Mouse (Mus musculus) limb, embryonic 11.5 days (tissue): ENCODE results near the gene Kdsr. TPM values are rescaled to one million over a fixed set of nuclear protein-coding genes. Genes with fewer than 3 reads are reported as not detected.

Source experiments
- ATAC-seq: fragments of 200-750 bp; cut with Nextera tagmentation; 2 replicates; pipeline ENCODE4 v1.8.0; 2017; ENCODE audit warnings: low read depth; ENCODE audit not compliant: insufficient number of reproducible peaks, low FRiP score, low TSS enrichment
- DNase-seq: peaks from one replicate; pipeline ENCODE4 v3.0.0-alpha.2; 2015; ENCODE audit warnings: low spot score
- H3K27ac ChIP-seq: fragments of 300-500 bp; sonication (generic); replicated peaks from 2 replicates; pipeline ENCODE4 v1.5.1; 2014; ENCODE audit warnings: low read depth, mild to moderate bottlenecking, low read length
- H3K27me3 ChIP-seq: fragments of 300-500 bp; sonication (generic); 2 replicates; pipeline ENCODE4 v1.6.1; 2014; ENCODE audit warnings: mild to moderate bottlenecking, low read length, mixed read lengths; ENCODE audit not compliant: control insufficient read depth, insufficient read depth
- H3K36me3 ChIP-seq: fragments of 300-500 bp; sonication (generic); 2 replicates; pipeline ENCODE4 v1.6.1; 2014; ENCODE audit warnings: mild to moderate bottlenecking, low read length, moderate library complexity, mixed read lengths; ENCODE audit not compliant: control insufficient read depth, insufficient read depth
- H3K4me1 ChIP-seq: fragments of 300-500 bp; sonication (generic); 2 replicates; pipeline ENCODE4 v1.6.1; 2014; ENCODE audit warnings: low read length, mixed read lengths; ENCODE audit not compliant: control insufficient read depth, insufficient read depth
- H3K4me2 ChIP-seq: fragments of 300-500 bp; sonication (generic); 2 replicates; pipeline ENCODE4 v1.6.1; 2014; ENCODE audit warnings: low read depth, mild to moderate bottlenecking, moderate library complexity; ENCODE audit not compliant: severe bottlenecking
- H3K4me3 ChIP-seq: fragments of 300-500 bp; sonication (generic); 2 replicates; pipeline ENCODE4 v1.5.1; 2014; ENCODE audit warnings: low read depth, low read length
- H3K9ac ChIP-seq: fragments of 300-500 bp; sonication (generic); 2 replicates; pipeline ENCODE4 v1.6.1; 2014; ENCODE audit warnings: mild to moderate bottlenecking, low read length
- H3K9me3 ChIP-seq: fragments of 300-500 bp; sonication (generic); 2 replicates; pipeline ENCODE4 v1.6.1; 2016; ENCODE audit warnings: low read length; ENCODE audit not compliant: control insufficient read depth
- WGBS: fragments of 180-500 bp; shearing (Covaris S2); extraction: QIAGEN DNeasy Blood & Tissue Kit; methylation state at CpG from one replicate; pipeline ENCODE4 v1.1.7; 2014; 5-methylcytosine and 5-hydroxymethylcytosine counted together
- polyA plus RNA-seq: library from polyadenylated mRNA; unstranded; fragments of >200 nt; fragmentation: Nextera tagmentation; extraction: Ambion mirVana; gene quantifications from 2 replicates; pipeline ENCODE4 v1.2.1, GENCODE M21; 2014

The Kdsr gene
- polyA plus RNA-seq, 1 experiment from 2014 or later, result 11.2 TPM

- Histone ChIP-seq H3K27me3 (no peaks in the 10 kb centered on the region), H3K27ac (no peak overlapping the region), H3K4me3 (peak overlapping the region; percentile 57), H3K4me1 (peaks cover 3% of the 10 kb centered on the region; the same call in 1 of the 2 replicates), H3K9ac (no peak overlapping the region), H3K36me3 (no peaks in the 10 kb centered on the region), H3K4me2 (peak overlapping the region; percentile 79), H3K9me3 (no peaks in the 10 kb centered on the region)
- WGBS, result 71% methylated on average over 12 of the region's 12 CpGs
- DNase-seq (no peak), ATAC-seq (no peak)
These were observed 48.0 kb downstream of the Kdsr start for GRCm38 (mm10) chr1:106711356-106712125.

GRCm38 (mm10) chr1:106710202-106710601, 49.3 kb downstream of the Kdsr start:
- Histone ChIP-seq H3K4me3 (no peak overlapping the region), H3K9ac (no peak overlapping the region), H3K36me3 (no peaks in the 10 kb centered on the region), H3K9me3 (no peaks in the 10 kb centered on the region), H3K27ac (no peak overlapping the region), H3K4me2 (no peak overlapping the region), H3K27me3 (no peaks in the 10 kb centered on the region), H3K4me1 (peaks cover 3% of the 10 kb centered on the region; the same call in 1 of the 2 replicates)
- no peak for ATAC-seq
- whole genome bisulfite sequencing, result 90% methylated on average over 7 of the region's 7 CpGs
- DNase-seq, result no peak

- Histone ChIP-seq H3K9ac (no peak overlapping the region), H3K9me3 (no peaks in the 10 kb centered on the region), H3K4me3 (no peak overlapping the region), H3K4me1 (peaks cover 3% of the 10 kb centered on the region; the same call in 1 of the 2 replicates), H3K4me2 (no peak overlapping the region), H3K27ac (no peak overlapping the region), H3K36me3 (no peaks in the 10 kb centered on the region), H3K27me3 (no peaks in the 10 kb centered on the region)
- DNase-seq, result no peak
- WGBS, result 82% methylated on average over 6 of the region's 6 CpGs
- no peak for ATAC-seq
These were observed 52.3 kb downstream of the Kdsr start for GRCm38 (mm10) chr1:106707036-106707880.

- H3K27me3 ChIP-seq, result no peaks in the 10 kb centered on the region
- no peak overlapping the region for H3K27ac ChIP-seq
- ATAC-seq, result no peak
- H3K4me3 ChIP-seq, result no peak overlapping the region
- no peak overlapping the region for H3K4me2 ChIP-seq
- H3K4me1 ChIP-seq, result no peaks in the 10 kb centered on the region
- H3K9me3 ChIP-seq, result no peaks in the 10 kb centered on the region
- H3K9ac ChIP-seq, result no peak overlapping the region
- 70% methylated on average over 3 of the region's 3 CpGs for WGBS
- H3K36me3 ChIP-seq, result no peaks in the 10 kb centered on the region
- no peak for DNase-seq
These were observed 56.3 kb downstream of the Kdsr start for GRCm38 (mm10) chr1:106703183-106703582.

GRCm38 (mm10) chr1:106702471-106703175, 56.9 kb downstream of the Kdsr start:
- no peak for DNase-seq
- Histone ChIP-seq H3K4me2 (no peak overlapping the region), H3K36me3 (no peaks in the 10 kb centered on the region), H3K4me3 (no peak overlapping the region), H3K9me3 (no peaks in the 10 kb centered on the region), H3K9ac (no peak overlapping the region), H3K4me1 (no peaks in the 10 kb centered on the region), H3K27ac (no peak overlapping the region), H3K27me3 (no peaks in the 10 kb centered on the region)
- ATAC-seq, result no peak
- WGBS, result 79% methylated on average over 4 of the region's 4 CpGs

GRCm38 (mm10) chr1:106700520-106701114, 58.9 kb downstream of the Kdsr start:
- Histone ChIP-seq H3K27me3 (no peaks in the 10 kb centered on the region), H3K9ac (no peak overlapping the region), H3K4me3 (no peak overlapping the region), H3K4me1 (no peaks in the 10 kb centered on the region), H3K36me3 (no peaks in the 10 kb centered on the region; the same call in 1 of the 2 replicates), H3K4me2 (no peak overlapping the region), H3K9me3 (no peaks in the 10 kb centered on the region), H3K27ac (no peak overlapping the region)
- 92% methylated on average over 9 of the region's 9 CpGs for WGBS
- no peak for ATAC-seq
- DNase-seq, result no peak

- no peak overlapping the region for H3K27ac ChIP-seq
- H3K27me3 ChIP-seq, result no peaks in the 10 kb centered on the region
- no peaks in the 10 kb centered on the region; the same call in 1 of the 2 replicates for H3K36me3 ChIP-seq
- no peak for ATAC-seq
- no peak for DNase-seq
- 83% methylated on average over 5 of the region's 5 CpGs for WGBS
- no peak overlapping the region for H3K9ac ChIP-seq
- H3K4me2 ChIP-seq, result no peak overlapping the region
- H3K4me1 ChIP-seq, result no peaks in the 10 kb centered on the region
- no peak overlapping the region for H3K4me3 ChIP-seq
- H3K9me3 ChIP-seq, result no peaks in the 10 kb centered on the region
These were observed 63.1 kb downstream of the Kdsr start for GRCm38 (mm10) chr1:106696472-106696871.

- Histone ChIP-seq H3K9me3 (no peaks in the 10 kb centered on the region), H3K4me2 (no peak overlapping the region), H3K4me3 (no peak overlapping the region), H3K27ac (no peak overlapping the region), H3K9ac (no peak overlapping the region), H3K36me3 (no peaks in the 10 kb centered on the region; the same call in 1 of the 2 replicates), H3K4me1 (no peaks in the 10 kb centered on the region), H3K27me3 (no peaks in the 10 kb centered on the region)
- DNase-seq, result no peak
- ATAC-seq, result no peak
- 87% methylated on average over 4 of the region's 4 CpGs for WGBS
These were observed 63.9 kb downstream of the Kdsr start for GRCm38 (mm10) chr1:106695649-106696048.
